Mouse (Mus musculus) telencephalon, adult 2 months (tissue): ENCODE measurements around the gene Iqcf5.

Source experiments
- DNase-seq: peaks from one replicate; pipeline ENCODE4 v3.0.0-alpha.2; 2011; ENCODE audit warnings: low read depth, low spot score

Gene Iqcf5

DNA sequence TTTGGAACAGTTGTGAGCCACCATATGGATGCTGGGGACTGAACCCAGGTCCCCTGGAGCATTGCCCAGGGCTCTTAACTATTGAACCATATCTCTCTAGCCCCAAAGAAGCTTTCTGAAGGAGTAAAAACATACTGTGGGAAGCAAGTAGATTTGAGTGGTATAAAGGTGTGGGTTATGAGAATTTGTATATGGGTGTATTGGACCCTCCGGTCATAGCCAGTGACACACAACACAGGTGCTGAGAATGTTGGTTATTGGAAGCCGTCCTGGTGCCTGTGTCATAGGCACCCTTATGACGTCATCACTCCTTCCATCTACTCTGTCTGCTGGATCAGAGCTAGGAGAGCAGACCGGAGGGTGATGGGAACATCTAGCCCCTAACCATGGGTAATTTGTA, at the start of gene Iqcf5:
TSS of gene Iqcf5 (plus strand) at position 301 of the 400 bp plus-strand sequence.
- DNase-seq, result no peak

DNA sequence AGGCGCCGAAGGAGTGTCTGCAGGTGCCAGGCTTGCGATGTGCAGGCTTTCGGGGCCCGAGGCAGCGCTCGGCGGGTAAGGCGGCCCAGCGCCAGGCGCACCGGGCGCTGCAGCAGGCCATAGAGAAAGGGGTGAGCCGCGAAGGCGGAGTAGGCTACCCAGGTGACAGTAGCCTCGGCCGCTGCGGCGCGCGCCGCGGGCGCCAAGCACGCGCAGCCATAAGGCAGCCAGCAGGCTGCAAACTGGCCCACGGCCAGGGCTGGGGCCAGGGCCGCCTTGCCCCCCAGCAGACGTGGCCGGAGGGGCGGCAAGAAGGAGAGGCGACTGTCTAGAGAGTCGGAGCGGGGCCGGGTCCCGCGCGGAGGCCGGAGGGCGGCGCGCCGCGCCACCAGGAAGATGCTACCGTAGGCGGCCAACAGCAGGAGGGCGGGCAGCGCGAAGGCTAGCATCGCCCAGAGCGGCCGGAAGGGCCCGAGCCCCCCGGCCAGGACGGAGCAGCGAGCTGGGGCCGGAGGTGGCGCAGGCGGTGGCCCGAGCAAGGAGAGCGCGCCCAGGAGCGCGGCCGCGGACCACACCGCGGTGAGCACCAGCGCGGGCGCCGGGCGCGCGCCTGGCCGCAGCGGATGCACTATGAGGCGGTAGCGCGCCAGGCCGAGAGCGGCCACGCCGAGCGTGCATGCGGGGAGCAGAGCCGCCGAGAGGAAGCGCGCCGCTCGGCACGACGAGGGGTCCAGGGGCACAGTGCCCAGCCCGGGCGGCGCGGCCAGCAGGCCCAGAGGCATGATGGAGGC, 49.4 kb upstream of the Iqcf5 start:
- DNase-seq, result no peak

DNA sequence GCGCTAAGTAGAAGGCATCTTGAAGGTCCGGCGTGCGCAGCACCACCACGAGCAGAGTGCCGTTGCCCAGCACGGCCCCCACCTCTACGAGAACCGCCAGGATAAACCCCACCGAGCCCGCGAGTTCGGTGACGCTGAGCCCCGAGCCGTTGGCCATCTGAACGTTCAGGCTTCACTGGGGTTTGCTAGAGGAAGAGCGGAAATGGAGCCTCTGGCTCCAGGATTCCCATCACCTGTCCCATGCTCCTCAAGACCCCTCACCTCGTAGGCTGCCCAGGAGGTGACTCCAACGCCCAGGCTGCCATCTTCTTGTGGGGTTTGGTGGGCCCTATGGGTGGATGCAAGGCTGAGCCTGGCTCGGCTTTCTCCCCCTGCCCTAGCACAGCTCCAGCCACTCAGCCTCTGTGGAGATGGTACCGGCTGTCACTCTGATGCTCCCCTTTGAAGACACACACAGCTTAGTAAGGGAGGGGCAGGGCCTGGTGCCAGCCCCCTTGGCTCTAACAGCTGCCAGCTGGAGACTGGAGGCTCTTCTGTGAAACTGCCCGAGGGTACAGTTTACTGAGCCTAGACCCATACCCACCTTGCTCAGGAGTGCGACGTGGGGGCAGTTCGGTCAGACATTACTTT, 48.7 kb upstream of the Iqcf5 start, which contains the start of gene Gpr62:
TSS of gene Gpr62 (minus strand) at position 368 of the 630 bp plus-strand sequence.
- no peak for DNase-seq

DNA sequence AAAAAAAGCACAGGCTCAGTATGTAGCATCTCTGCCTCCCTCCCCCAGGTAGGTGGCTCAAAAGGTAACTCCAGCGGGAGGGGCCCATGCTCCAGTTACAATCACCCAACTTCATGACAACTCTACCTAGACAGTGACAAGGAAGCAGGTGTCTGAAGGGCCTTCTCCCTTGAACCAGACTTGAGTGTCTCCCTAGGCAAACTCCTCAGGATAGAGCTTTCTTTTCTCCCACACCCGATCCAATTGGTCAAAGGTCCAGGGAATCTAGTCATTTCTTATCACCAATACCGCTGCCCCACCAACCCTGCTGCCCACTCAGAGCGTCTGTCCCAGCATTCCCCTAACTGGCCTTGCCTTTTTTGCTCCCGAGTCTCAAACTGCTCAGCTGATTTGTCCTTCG, 47.7 kb upstream of the Iqcf5 start:
- no peak for DNase-seq

DNA sequence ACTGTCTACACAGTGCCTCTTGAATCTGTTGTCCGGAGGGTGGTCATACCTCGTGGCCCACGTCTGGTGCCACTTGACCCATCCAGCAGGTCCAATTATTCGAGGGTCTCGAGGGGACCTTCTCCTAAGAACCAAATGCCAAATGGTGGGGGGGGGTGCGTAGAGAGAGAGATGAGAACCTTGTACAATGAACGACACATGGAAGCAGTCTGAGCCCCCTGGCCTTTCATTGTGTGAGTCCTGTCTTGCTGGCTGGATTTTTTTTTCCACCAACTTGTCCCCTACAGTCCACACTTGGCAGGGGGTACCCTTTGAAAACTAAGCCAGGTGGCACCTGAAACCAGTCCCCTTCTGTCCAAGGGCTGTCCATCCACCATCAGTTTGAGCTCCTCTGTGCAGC, 46.6 kb upstream of the Iqcf5 start:
- DNase-seq, result no peak

DNA sequence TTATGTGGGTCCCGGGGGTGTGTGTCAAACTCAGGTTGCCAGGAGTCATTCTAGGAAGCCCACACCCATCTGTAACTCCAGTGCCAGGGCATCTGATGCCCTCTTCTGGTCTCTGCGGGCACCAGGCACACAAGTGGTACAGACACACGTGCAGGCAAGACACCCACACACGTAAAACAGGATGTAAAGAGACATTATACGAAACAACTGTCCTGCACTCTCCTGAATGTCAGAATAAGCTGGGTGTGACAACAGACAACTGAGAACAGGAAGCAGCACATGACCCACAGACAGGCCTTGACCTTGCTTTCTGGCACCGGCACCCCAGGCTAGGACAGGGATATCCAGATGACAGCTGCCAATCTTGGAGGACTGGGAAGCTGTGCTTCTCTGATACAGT, 45.1 kb upstream of the Iqcf5 start:
- DNase-seq, result no peak

DNA sequence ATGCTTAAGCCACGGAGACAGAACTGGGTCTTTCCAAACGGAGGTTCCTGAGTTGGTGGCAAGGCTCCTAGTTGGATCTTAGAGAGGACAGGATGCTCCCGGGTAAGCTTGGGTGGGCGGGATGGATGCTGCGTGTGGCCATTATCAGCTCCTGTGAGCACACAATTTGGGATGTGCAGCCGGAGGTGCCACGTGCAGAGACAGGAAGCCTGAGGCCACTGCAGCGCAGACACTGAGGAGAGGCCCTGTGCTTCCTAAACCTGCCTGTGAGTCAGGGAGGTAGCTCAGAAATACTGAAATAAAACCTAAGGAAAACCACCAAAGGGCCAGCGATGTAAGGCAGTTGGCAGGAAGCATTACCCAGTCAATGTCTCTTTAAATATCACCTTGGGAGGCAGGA, 44.6 kb upstream of the Iqcf5 start:
- no peak for DNase-seq

DNA sequence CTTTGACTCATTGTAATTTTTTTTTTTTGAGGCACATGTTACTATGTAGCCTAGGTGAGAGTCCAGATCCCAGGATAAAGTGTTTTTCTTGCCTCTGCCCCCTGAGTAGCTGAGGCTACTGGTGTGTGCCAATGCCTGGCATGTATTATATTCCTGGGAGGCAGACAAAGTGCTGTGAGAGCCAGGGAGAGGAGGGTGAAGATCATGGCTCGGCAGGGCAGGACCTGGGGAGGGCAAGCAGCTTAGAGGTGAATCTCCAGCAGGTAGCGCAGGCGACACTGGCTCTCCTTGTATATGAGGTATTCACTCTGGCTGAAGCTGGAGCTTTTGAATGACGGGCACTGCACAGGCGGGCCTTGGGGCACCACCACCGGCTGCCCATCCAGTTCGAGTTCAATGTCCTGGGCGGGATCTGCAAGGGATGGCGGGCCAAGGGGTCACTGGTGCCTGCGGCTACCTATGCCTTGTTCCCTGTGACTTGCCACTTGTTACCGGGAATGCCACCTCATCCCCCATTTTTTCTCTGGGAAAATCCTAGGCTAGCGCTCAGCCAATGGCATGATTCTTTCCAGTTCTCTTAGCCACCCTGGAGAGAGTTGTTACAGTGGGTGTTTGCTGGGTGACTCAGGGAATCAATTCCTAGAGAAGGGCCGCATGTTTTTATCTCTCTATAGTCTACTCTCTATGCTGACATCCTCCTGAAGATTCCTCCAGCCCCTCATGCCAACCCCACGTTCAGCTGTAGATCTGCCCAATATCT, 43.2 kb upstream of the Iqcf5 start:
- no peak for DNase-seq

DNA sequence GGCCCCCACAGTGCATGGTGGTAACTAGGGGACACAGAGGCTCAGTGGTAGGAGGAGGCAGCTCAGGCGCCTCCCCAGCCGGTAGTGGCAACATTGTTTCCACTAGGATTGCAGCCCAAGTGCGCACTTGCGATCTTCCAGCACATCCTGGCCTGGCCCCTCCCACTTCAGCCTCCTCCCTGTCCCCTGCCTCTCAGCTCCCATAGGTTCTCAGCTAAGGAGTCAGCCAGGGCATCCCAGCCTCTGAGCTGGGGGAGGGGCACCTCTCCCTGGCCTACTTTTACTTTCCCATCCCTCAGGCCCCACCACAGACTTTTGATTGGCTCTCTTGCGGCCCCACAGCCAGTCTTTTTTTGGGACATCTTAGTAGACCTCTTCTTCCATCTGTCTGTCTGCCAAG, 42.5 kb upstream of the Iqcf5 start:
- no peak for DNase-seq

DNA sequence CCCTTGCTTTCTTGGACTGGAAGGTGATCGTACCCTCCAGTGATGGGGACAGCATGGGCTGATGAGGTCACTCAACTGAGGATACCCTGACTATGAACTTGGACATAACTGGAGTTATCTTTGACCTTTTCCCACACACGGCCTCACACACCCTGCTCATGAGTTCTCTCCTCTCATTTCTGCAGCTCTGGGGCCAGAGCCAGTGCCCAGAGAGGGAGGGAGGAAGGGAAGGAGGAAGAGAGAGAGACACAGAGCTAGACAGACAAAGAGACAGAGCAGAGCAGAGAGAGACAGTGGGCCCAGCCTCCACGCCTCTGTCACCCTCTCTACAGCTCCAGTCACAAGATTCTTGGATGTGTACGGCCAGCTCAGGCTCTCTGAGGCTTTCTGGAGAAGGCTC, 42.1 kb upstream of the Iqcf5 start:
- no peak for DNase-seq

DNA sequence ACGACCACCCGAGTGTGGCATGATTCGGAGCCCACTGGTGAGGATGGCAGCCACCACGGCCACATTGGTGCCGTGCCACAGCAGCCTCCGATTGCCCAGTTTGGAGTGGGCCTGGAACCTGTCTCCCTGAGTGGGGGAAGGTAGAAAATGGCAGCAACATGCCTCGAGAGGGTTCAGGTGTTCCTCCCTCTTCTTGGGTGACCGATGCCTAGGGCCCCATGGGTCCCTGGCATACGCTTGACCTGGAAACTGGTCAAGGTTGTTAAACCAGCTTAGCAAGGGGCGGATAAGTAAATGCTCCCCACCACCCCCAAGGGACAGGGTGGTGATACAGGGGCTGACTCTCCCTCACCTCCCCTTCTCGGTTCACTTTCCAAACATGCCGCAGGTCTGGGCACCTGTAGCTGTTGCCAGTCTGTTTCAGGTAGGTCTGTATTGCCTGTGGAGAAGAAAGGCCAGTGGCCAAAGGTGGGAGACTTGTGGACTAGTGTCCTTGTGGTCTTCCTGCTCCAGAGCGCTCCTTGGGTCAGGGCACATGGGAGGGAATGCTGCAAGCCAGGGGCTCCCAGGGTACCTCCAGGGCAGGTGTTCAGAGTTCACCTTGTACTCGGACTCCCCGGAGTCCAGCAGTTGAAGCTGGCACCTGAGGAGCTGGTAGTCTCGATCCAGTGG, 41.2 kb upstream of the Iqcf5 start:
- DNase-seq, result no peak

DNA sequence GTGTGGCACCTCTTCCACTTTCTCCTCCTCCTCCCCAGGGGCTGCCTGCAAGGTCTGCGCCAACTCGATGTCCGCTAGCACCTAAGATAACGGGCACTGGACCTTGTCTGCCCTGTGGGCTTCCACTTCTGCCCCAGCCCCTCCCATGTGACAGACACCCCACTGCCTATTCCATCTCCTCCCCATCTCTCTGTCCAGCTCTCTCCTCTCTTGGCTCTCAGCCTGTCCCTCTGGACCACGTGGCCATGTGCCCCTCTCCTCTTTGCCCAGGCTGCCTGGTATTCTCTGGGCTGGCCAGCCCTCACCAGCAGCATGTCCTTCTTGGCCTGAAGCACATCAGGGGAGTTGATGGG, 40.6 kb upstream of the Iqcf5 start:
- no peak for DNase-seq

DNA sequence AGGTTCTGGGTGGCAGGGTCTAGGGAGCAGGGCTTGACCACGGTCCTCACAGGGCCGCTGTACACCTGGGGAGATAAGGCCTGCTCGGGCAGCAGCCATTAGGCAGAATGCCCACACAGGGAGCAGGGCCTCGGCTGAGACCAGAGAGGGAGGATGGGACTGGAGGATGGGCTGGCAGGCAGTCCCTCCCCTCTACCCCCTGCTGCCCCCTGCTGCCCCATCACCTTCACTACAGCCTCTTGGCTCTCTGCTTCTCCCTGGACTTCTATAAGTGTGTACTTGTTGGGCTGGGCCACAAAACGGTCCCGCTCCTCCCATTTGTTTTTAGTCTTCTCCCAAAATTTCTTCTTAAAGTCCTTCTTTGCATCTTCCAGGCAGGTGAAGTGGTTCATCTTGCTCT, 39.9 kb upstream of the Iqcf5 start:
- no peak for DNase-seq

DNA sequence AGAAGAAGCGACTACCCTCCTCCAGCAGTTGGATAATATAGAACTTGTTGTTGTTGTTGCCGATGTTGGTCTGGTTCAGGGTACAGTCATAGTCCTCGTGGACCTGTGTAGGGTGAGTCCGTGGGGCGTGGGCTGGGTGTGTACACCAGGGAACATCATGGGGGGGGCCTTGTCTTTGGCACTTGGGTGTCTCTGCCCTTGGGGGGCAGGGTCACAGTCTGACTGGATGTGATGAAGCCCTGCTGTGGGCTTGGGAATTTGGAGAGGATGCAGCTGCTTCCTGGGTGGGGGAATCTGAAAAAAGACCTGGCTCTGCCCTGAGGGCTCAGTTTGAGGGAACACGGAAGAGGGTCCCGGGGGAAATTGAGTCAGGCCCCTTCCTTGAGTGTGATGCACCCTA, 39.3 kb upstream of the Iqcf5 start:
- no peak for DNase-seq

DNA sequence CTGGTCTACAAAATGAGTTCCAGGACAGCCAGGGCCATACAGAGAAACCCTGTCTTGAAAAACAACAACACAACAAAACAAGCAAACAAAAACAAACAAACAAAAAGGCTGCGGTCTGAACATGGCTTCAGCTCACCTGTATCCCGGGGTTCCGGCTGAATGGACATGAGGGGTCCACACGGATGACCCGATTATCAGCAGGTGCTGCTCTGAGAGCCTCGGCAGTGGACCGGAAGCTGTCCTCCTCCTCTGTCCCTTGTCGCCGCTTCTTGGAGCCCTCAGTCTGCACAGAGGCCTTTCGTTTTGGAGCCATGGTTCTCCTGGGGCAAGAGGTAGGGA, 38.7 kb upstream of the Iqcf5 start, which contains the start of gene Rrp9:
TSS of gene Rrp9 (plus strand) at position 301 of the 339 bp plus-strand sequence.
- no peak for DNase-seq

DNA sequence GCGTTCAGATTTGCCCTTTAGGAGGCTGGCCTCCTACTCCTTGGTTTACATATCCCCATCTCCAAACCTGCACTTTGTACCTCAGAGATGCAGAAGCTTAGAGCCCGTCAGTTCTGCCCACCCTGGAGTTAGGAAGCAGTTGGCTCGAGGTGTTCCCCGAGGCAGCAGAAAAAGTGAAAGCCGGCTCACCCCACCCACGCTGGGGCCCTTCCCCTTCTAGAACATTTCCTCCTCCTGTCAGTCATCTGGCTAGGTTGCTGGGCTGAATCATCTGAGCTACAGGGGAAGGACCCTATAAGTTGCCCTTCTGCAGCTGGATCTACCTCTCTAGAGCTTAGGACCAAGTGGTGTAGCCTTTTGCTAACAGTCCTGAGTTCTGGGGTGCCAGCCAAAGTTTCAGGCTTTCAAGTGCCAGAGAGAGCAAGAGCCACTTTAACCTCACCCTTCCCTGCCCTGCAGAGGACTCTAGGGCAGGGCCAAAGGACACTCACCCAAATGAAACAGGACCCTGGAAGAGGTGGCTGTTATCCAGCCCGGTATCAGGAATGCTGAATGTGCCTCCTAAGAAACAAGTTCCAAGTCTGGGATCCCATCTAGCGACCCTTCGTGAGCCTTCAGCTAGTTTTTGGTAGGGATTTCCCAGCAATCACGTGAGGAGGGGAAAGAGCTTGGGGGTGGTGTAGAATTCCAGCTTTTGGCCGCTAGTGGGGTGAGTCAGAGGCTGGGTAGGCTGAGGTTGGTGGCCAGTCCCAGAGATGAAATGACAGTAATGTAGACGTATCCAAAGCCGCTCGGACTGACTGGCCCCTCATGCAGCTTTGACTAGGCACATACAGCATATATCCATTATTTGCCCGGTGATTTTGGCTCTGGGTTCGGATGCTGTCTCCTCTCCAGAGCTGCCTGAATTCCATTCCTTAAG, 38.1 kb upstream of the Iqcf5 start:
- no peak for DNase-seq

DNA sequence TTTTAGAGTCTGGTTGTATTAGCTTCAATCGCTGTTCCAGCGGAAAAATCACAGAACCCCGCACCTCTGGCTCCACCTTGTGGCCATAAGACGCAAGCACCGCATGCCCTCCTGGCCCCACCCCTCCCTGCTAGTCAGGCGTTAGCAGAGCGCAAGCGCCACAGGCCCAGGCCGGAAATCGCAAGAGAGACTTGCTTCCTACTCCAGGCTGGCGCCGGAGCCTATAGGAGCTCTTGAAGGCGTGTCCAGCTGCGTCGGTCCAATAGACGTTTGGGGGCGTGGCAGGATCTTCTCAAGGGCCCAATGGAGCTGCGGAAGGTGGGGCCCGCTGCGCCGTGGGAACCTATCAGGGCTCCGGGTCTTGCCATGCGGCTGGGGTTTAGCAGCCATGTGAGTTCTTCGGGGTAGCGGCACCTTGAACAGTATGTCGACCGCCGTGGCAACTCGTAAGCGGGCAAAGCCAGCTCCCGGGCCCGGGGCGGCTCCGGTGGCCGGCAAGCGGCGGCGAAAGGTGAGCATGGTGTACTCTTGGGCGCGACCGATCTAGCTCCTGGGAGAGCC, 37.4 kb upstream of the Iqcf5 start, which contains the start of gene Parp3:
TSS of gene Parp3 (minus strand) at position 26 of the 561 bp plus-strand sequence.
- peak; percentile 100 for DNase-seq

DNA sequence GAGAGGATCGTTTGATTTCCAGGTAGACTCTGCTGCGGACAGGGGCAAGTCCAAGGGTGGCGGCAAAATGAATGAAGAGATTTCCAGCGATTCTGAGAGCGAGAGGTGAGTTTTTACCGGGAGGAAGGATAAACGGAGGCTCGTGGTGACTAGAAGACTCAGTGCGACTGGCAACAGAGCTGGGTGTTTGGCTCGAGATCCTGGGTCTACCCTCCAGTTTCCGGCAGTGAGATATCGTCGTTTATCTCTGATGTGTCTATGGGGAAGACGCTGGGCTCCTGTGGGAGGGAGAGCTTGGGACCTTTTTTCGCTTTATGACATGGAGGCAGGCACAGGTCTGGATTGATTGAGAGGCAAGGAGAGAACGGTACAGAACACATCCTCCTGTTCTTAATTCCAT, 36.7 kb upstream of the Iqcf5 start:
- DNase-seq, result no peak

DNA sequence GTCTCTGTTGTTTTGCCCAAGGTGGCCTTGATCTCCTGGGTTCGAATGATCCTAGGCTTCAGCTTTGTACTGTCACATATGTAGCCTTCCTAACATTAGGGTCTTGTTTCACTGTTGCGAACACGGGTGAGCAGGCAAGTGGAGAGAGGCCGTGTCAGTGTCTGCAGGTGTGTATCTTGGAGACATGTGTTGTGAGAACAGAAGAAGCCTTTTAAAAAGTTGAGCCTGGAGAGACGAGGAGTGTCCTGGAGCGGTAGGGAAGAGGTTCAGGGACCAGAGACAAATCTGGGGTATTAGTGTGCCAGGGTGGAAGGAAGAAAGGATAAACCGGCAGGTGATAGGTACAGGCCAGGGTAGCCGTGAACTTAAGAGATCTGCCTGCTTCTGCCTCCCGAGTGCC, 36.3 kb upstream of the Iqcf5 start:
- no peak for DNase-seq

DNA sequence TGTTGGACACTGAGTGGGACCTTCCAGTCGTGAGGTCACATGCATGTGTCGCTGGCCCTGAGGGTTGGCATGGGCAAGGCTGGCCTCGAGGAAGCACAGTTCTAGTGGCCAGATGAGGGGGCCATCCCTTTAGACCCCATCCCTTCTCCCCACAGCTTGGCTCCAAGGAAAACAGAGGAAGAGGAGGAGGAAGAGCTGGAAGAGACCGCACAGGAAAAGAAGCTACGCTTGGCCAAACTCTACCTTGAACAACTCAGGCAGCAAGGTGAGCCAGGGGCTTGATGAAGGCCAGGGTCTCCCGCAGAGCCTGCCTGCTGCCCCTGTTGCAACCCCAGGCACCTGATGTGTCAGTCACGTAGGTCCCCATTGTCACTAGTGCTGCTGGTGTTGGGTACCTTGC, 33.8 kb upstream of the Iqcf5 start:
- DNase-seq, result no peak

DNA sequence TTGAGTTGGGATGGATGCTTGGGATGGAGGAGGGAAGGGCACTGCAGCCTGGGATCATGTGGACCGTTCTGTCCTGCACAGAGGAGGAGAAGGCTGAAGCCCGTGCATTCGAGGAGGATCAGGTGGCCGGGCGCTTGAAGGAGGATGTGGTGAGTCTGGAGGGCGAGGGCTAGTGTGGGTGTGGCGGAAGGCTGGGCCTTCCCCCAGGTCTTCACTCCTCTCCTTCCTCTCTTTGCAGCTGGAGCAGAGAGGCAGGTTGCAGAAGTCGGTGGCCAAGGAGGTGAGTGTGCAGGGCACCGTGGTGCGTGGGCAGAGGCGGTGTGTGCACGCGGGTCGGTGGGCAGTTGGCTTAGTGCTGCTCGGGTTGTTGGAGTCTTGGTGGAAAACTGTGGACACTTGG, 33.3 kb upstream of the Iqcf5 start:
- DNase-seq, result no peak
